Mouse (Mus musculus) ES-E14 (cell line): Measurements from ENCODE around the gene Cyp4f14. TPM values are rescaled to one million over a fixed set of nuclear protein-coding genes. Genes with fewer than 3 reads are reported as not detected.
A peak's percentile ranks its signal among the peaks of the same experiment; 100 is the strongest.
"Not testable (repeated sequence)": the region's sequence is repeated elsewhere in the genome, so short reads cannot be mapped to it uniquely, and the experiment has no call there.

Experiments used
- DNase-seq: peaks from one replicate; pipeline ENCODE4 v3.0.0-alpha.2; 2013; ENCODE audit warnings: low read depth, low spot score
- H3K27ac ChIP-seq: 2 replicates; pipeline ENCODE4 v1.5.1; 2012; ENCODE audit warnings: low read depth, mild to moderate bottlenecking, low read length, moderate library complexity, mixed read lengths; ENCODE audit not compliant: poor library complexity, insufficient read depth, severe bottlenecking
- H3K36me3 ChIP-seq: 2 replicates; pipeline ENCODE4 v1.6.1; 2012; ENCODE audit warnings: mild to moderate bottlenecking, low read length, moderate library complexity, mixed read lengths; ENCODE audit not compliant: control insufficient read depth, poor library complexity, insufficient read depth, severe bottlenecking
- H3K4me1 ChIP-seq, 2 experiments: fragments of 150-350 bp in 1 of 2; sonication (generic) in 1 of 2; 2 replicates each; pipeline ENCODE4 v1.6.1; 2012; ENCODE audit warnings: low read length in 2 of 2, mild to moderate bottlenecking in 1 of 2, mixed read lengths in 1 of 2; ENCODE audit not compliant: control insufficient read depth in 2 of 2, insufficient read depth in 2 of 2, poor library complexity in 1 of 2
- H3K4me3 ChIP-seq, 2 experiments: fragments of 150-350 bp in 1 of 2; sonication (generic) in 1 of 2; 2 replicates each; pipeline ENCODE4 v1.5.1; 2012; ENCODE audit warnings: low read length in 2 of 2, low read depth in 1 of 2, mild to moderate bottlenecking in 1 of 2, mixed read lengths in 1 of 2; ENCODE audit not compliant: insufficient read depth in 1 of 2, poor library complexity in 1 of 2, severe bottlenecking in 1 of 2
- H3K9ac ChIP-seq: 2 replicates; pipeline ENCODE4 v1.6.1; 2012; ENCODE audit warnings: low read depth, mild to moderate bottlenecking, low read length, mixed read lengths; ENCODE audit not compliant: poor library complexity, insufficient read depth, severe bottlenecking
- H3K9me3 ChIP-seq: fragments of 150-350 bp; sonication (generic); 2 replicates; pipeline ENCODE4 v1.6.1; 2012; ENCODE audit warnings: low read depth, mild to moderate bottlenecking, low read length; ENCODE audit not compliant: control insufficient read depth, insufficient read depth
- CHD2 ChIP-seq: IDR thresholded peaks from 2 replicates; pipeline ENCODE4 v1.6.1; 2014; ENCODE audit warnings: mild to moderate bottlenecking, low read depth, low read length, inconsistent platforms
- HCFC1 ChIP-seq: IDR thresholded peaks from 2 replicates; pipeline ENCODE4 v1.6.1; 2012; ENCODE audit warnings: low read length, inconsistent platforms, borderline replicate concordance; ENCODE audit not compliant: insufficient read depth
- MAFK ChIP-seq: IDR thresholded peaks from 2 replicates; pipeline ENCODE4 v1.6.1; 2014; ENCODE audit warnings: mild to moderate bottlenecking, low read depth, low read length, inconsistent platforms; ENCODE audit not compliant: insufficient read depth
- ZC3H11A ChIP-seq: IDR thresholded peaks from 2 replicates; pipeline ENCODE4 v1.6.1; 2012; ENCODE audit warnings: low read depth, mild to moderate bottlenecking, inconsistent platforms, low read length, borderline replicate concordance
- ZNF384 ChIP-seq: IDR thresholded peaks from 2 replicates; pipeline ENCODE4 v1.6.1; 2012; ENCODE audit warnings: low read depth, low read length, inconsistent platforms
- in situ Hi-C, 2 experiments: fragments of 600-800 bp; cut with MboI; formaldehyde crosslinking; loops; one replicate each; pipeline ENCODE4 v1.15.1; 2025; ENCODE audit warnings: low sequenced_read_pairs in 2 of 2, inconsistent platforms in 1 of 2; ENCODE audit not compliant: unreplicated experiment in 2 of 2
- total RNA-seq: library from RNA; depleted of rRNA; stranded (reverse); fragments of 300-350 nt; gene quantifications from 2 replicates; pipeline ENCODE4 v1.2.3, GENCODE M21; 2012

The Cyp4f14 gene
- total RNA-seq, 1 experiment = 0.58 TPM

DNA sequence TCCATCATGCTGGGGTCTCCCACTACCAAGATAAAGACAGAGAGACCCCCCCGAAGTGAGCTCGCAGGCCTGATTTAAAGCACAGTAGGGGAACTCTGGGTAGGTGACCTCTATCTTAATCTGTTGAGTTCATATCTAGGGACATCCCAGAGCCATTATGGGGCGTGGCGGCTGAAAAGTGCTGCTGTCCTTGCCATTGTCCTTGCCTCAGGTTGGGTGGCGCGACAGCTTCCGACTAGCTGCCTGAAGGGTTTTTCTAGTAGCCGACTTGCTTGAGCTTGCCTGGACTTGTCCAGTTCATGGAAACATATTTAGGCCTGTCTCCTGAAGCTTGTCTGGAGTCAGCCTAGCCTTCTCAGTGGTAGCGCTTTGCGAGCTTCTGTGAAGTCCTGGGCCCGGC, 38.4 kb downstream of the Cyp4f14 start:
- DNase-seq = no peak
- Histone ChIP-seq H3K27ac (peak overlapping the region; percentile 99), H3K9ac (peak overlapping the region; percentile 73; the same call in 1 of the 2 replicates), H3K9me3 (no peaks in the 10 kb centered on the region), H3K4me3 (peak overlapping the region; percentile 63 to 79; a peak in 1 of 4 replicates), H3K4me1 (peaks cover 9 to 14% of the 10 kb centered on the region in 2 experiments), H3K36me3 (peaks cover 11% of the 10 kb centered on the region)
- in situ Hi-C loops = no loop called here
- TF ChIP-seq CHD2 = no peak

DNA sequence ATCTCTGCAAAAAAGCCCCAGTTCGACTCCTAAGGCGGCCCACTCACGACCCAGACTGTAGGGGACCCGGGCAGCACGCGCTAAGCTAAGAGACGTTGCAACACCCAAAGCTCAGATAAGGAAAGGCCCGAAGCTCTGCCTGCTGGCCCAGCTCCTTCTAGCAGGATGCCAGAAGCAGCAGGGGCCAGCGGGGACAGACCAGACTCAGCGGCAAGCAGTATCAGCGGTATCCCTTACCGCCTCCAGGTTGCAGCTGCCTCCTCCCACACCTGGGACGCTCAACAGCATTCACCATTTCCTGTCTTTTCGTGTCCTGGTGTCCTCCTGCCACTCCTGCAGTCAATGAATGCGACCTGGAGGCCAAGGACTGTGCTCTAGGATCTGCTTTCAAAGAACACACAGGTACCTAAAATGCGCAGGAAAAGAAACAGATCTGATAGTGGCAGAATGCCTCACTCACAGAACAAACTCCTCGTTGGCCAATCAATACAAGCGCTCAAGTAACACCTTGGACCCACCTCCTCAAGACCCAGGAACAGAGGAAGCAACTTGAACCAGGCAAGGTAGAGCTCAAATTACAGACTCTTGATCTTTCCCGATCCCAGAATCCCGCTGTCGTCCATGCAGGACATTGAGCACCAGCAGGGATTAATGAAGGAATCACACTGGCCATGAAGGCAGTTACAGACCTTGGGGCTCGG, 39.5 kb downstream of the Cyp4f14 start:
- in situ Hi-C loops = no loop called here
- no peak for DNase-seq
- peak overlapping the region; percentile 99 for H3K27ac ChIP-seq

DNA sequence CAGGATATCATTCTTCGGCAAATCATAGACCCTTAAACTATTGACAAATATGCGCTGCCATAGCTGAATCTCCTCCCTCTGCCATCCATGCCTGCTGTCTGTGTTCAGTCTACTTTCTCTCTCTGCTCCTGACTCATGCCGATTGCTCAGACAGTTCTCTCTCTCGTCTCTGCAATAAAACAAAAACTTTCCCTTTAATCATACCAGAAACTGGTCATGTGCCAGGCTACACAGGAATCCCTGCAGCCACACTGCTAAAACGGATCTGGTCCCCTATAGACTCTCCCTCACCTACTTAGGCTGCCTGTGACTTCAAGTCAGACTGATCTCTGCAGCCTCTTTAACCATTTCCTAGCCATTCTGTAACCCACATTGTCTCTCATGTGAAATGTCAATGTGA, 44.4 kb downstream of the Cyp4f14 start:
- no peak overlapping the region for H3K9ac ChIP-seq
- no peak for TF ChIP-seq ZNF384
- no peak for TF ChIP-seq HCFC1
- no peak for TF ChIP-seq CHD2
- no peak for TF ChIP-seq ZC3H11A
- no peak for TF ChIP-seq MAFK
- in situ Hi-C loops = no loop called here
- DNase-seq = no peak
- no peaks in the 10 kb centered on the region; the same call in 1 of the 2 replicates for H3K36me3 ChIP-seq
- H3K27ac ChIP-seq = peak overlapping the region; percentile 6; the same call in 1 of the 2 replicates
- H3K4me3 ChIP-seq = peak overlapping the region in 1 of 2 experiments; percentile 10; a peak in 1 of 4 replicates
- H3K4me1 ChIP-seq = peaks cover 0 to 3% of the 10 kb centered on the region in 2 experiments; a peak in 1 of 4 replicates
- no peaks in the 10 kb centered on the region for H3K9me3 ChIP-seq

More for the DNA sequence above, 39.5 kb downstream of the Cyp4f14 start:
- TF ChIP-seq HCFC1 (0 out of 2 replicates have a peak, but pooled peaks have one; percentile 9), ZNF384 (no peak), CHD2 (no peak), ZC3H11A (no peak), MAFK (no peak)
- Histone ChIP-seq H3K4me3 (peak overlapping the region; percentile 63 to 79), H3K9me3 (no peaks in the 10 kb centered on the region), H3K36me3 (peaks cover 3% of the 10 kb centered on the region), H3K4me1 (peaks cover 9 to 14% of the 10 kb centered on the region in 2 experiments), H3K9ac (peak overlapping the region; percentile 65)

DNA sequence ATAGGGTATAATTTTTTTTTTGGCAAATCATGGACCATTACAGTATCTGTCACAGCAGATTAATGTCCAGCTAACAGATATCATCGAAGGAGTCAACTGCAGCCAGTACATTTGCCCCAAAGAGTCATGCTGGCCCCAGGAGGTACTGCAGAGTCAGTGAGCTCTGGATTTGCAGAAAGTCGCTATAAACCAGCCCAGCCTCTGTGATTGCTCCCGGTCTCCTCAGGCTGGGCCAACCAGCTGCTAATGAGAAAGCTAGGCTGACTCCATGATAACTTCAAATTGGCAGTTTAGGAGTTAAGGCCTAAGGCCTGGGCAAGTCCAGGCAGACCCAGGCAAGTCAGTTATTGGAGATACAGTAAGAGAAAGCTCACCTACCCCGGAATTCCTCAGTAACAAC, 45.1 kb downstream of the Cyp4f14 start:
- Histone ChIP-seq H3K4me1 (peaks cover 0 to 3% of the 10 kb centered on the region in 2 experiments; a peak in 1 of 4 replicates), H3K36me3 (no peaks in the 10 kb centered on the region; the same call in 1 of the 2 replicates), H3K9ac (peak overlapping the region; percentile 35; the same call in 1 of the 2 replicates), H3K27ac (peak overlapping the region; percentile 27), H3K9me3 (no peaks in the 10 kb centered on the region), H3K4me3 (peak overlapping the region in 1 of 2 experiments; percentile 10; a peak in 1 of 4 replicates)
- TF ChIP-seq MAFK (no peak), HCFC1 (no peak), ZNF384 (no peak), CHD2 (no peak), ZC3H11A (no peak)
- DNase-seq = no peak
- in situ Hi-C loops = no loop called here

DNA sequence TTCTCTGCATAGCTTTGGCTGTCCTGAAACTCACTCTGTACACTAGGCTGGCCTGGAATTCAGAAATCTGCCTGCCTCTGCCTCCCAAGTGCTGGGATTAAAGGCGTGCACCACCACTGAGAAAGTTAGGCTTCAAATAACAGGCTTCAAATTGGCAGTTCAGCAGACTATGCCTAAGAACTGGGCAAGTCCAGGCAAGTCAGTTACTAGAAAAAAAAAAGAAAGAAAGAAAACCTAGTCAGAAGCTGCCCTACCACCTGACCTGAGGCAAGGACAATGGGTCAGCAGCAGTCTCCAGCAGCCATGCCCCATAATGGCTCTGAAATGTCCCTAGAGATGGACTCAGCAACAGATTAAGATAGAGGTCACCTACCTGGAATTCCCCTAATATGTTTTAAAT, 45.7 kb downstream of the Cyp4f14 start:
- in situ Hi-C loops = no loop called here

GRCm38 (mm10) chr17:32867266-32867665, 49.9 kb downstream of the Cyp4f14 start:
- H3K9me3 ChIP-seq, H3K9ac ChIP-seq, H3K4me1 ChIP-seq, H3K27ac ChIP-seq, DNase-seq, H3K4me3 ChIP-seq, in situ Hi-C loops, H3K36me3 ChIP-seq: not testable (repeated sequence)

More for the DNA sequence above, 45.7 kb downstream of the Cyp4f14 start:
- Histone ChIP-seq H3K27ac (peak overlapping the region; percentile 64; the same call in 1 of the 2 replicates), H3K9ac (no peak overlapping the region), H3K4me1 (peaks cover 0 to 3% of the 10 kb centered on the region in 2 experiments; a peak in 1 of 4 replicates), H3K4me3 (no peak overlapping the region), H3K36me3 (no peaks in the 10 kb centered on the region; the same call in 1 of the 2 replicates), H3K9me3 (no peaks in the 10 kb centered on the region)
- TF ChIP-seq ZNF384 (peak; percentile 61; the same call in 1 of the 2 replicates), ZC3H11A (no peak)
- DNase-seq = no peak

- H3K27ac ChIP-seq, in situ Hi-C loops: not testable (repeated sequence)
Measured at GRCm38 (mm10) chr17:32856713-32857112, 60.4 kb downstream of the Cyp4f14 start.

More at GRCm38 (mm10) chr17:32856713-32857112, 60.4 kb downstream of the Cyp4f14 start:
- H3K4me3 ChIP-seq, H3K9me3 ChIP-seq, H3K4me1 ChIP-seq, H3K36me3 ChIP-seq, H3K9ac ChIP-seq, DNase-seq: not testable (repeated sequence)
